Mouse (Mus musculus): Measurements from ENCODE around the gene Enpep. TPM values are rescaled to one million over a fixed set of nuclear protein-coding genes. Genes with fewer than 3 reads are reported as not detected.
A peak's percentile ranks its signal among the peaks of the same experiment; 100 is the strongest.

Enpep gene
- total and polyA plus RNA-seq, 3 experiments = 0.10 TPM; not detected in 2

- Histone ChIP-seq H3K27ac (ENCODE audit: insufficient read depth, low read depth) (no peak overlapping the region), H3K79me2 (replicated peaks; ENCODE audit: control insufficient read depth, extremely low read depth, insufficient read depth, poor library complexity, severe bottlenecking) (no peaks in the 10 kb centered on the region), H3K27me3 (replicated peaks) (no peaks in the 10 kb centered on the region), H3K9ac (ENCODE audit: insufficient read depth, low read depth) (no peak overlapping the region), H3K4me2 (ENCODE audit: insufficient read depth, low read depth, poor library complexity, severe bottlenecking) (no peak overlapping the region), H3K9me3 (replicated peaks; ENCODE audit: low read length) (peaks cover 2% of the 10 kb centered on the region), H3K36me3 (replicated peaks in 1 of 2; ENCODE audit: control insufficient read depth in 1 of 2, insufficient read depth in 1 of 2, low read length in 1 of 2) (no peaks in the 10 kb centered on the region), H3K4me3 (replicated peaks in 1 of 3; ENCODE audit: low read depth in 2 of 3, low read length in 2 of 3, poor library complexity in 1 of 3) (no peak overlapping the region), H3K4me1 (ENCODE audit: control insufficient read depth in 1 of 2, insufficient read depth in 2 of 2) (peaks cover 0 to 3% of the 10 kb centered on the region in 2 experiments; a peak in 1 of 4 replicates)
- DNase-seq (ENCODE audit: extremely low read depth) = no peak
- in situ Hi-C loops (cut with MboI; ENCODE audit: low pct_ligation_motif_present, low pct_unique_long_range_greater_than_20kb, low sequenced_read_pairs) = no loop called here
- dilution Hi-C loops (cut with MboI; ENCODE audit: extremely low pct_ligation_motif_present, extremely low pct_unique_long_range_greater_than_20kb, low sequenced_read_pairs) = no loop called here
- TF ChIP-seq NRF1 (IDR thresholded peaks at IDR 0.05; ENCODE audit: low read depth, low read length) (no peak), RCOR1 (conservative IDR thresholded peaks at IDR 0.05; ENCODE audit: low read depth, low read length) (no peak), CHD1 (IDR thresholded peaks at IDR 0.05; ENCODE audit: low read depth, low read length) (no peak), ZC3H11A (IDR thresholded peaks at IDR 0.05; ENCODE audit: low read depth, low read length) (no peak), EP300 (IDR thresholded peaks at IDR 0.05; ENCODE audit: low read length) (no peak)
These were observed 59.2 kb downstream of the Enpep start for GRCm38 (mm10) chr3:129273156-129273831.

DNA sequence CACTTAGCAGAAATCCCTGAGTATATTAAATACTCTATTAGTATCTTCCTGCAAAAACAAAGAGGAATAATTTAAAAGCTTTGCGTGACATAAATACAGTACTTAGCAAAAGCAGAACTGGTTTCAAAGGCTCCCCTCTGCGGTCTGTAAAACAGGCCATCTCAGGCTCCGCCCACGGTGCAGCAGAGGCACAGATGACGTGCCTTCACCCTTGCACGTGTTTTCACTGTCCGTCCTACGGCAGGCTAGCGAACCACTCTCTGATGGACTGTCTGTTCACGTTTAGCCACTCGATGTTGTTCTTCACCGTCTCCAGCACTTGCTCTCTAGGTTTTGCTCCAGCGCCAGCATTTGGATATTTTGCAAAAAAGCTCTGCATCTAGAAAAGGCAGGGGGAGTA, 62.5 kb downstream of the Enpep start:
- Histone ChIP-seq H3K4me3 (replicated peaks in 1 of 3; ENCODE audit: low read depth in 2 of 3, low read length in 2 of 3, poor library complexity in 1 of 3) (no peak overlapping the region), H3K4me2 (ENCODE audit: insufficient read depth, low read depth, poor library complexity, severe bottlenecking) (0 out of 2 replicates have a peak overlapping the region, but pooled peaks have one; percentile 36), H3K9ac (ENCODE audit: insufficient read depth, low read depth) (no peak overlapping the region), H3K27ac (ENCODE audit: insufficient read depth, low read depth) (no peak overlapping the region), H3K79me2 (replicated peaks; ENCODE audit: control insufficient read depth, extremely low read depth, insufficient read depth, poor library complexity, severe bottlenecking) (no peaks in the 10 kb centered on the region), H3K27me3 (replicated peaks) (no peaks in the 10 kb centered on the region), H3K36me3 (replicated peaks in 1 of 2; ENCODE audit: control insufficient read depth in 1 of 2, insufficient read depth in 1 of 2, low read length in 1 of 2) (no peaks in the 10 kb centered on the region), H3K4me1 (ENCODE audit: control insufficient read depth in 1 of 2, insufficient read depth in 2 of 2) (peaks cover 0 to 3% of the 10 kb centered on the region in 2 experiments; a peak in 1 of 4 replicates), H3K9me3 (replicated peaks; ENCODE audit: low read length) (peaks cover 4% of the 10 kb centered on the region)
- in situ Hi-C loops (cut with MboI; ENCODE audit: low pct_ligation_motif_present, low pct_unique_long_range_greater_than_20kb, low sequenced_read_pairs) (no loop called here), dilution Hi-C loops (cut with MboI; ENCODE audit: extremely low pct_ligation_motif_present, extremely low pct_unique_long_range_greater_than_20kb, low sequenced_read_pairs) (no loop called here)
- TF ChIP-seq MAX (IDR thresholded peaks at IDR 0.05; ENCODE audit: low read length) = peak; percentile 35; the same call in 1 of the 2 replicates
- TF ChIP-seq E2F4 (IDR thresholded peaks at IDR 0.05; ENCODE audit: insufficient replicate concordance, low read depth, low read length) = no peak
- TF ChIP-seq BHLHE40 (IDR thresholded peaks at IDR 0.05; ENCODE audit: low read depth, low read length) = peak; percentile 80
- peak; percentile 52 for DNase-seq (ENCODE audit: extremely low read depth)

- Histone ChIP-seq H3K9me3 (replicated peaks; ENCODE audit: low read length) (peaks cover 4% of the 10 kb centered on the region), H3K27ac (ENCODE audit: insufficient read depth, low read depth) (no peak overlapping the region), H3K4me3 (replicated peaks in 1 of 3; ENCODE audit: low read depth in 2 of 3, low read length in 2 of 3, poor library complexity in 1 of 3) (no peak overlapping the region), H3K4me2 (ENCODE audit: insufficient read depth, low read depth, poor library complexity, severe bottlenecking) (no peak overlapping the region), H3K27me3 (replicated peaks) (no peaks in the 10 kb centered on the region), H3K9ac (ENCODE audit: insufficient read depth, low read depth) (no peak overlapping the region), H3K4me1 (ENCODE audit: control insufficient read depth in 1 of 2, insufficient read depth in 2 of 2) (peaks cover 0 to 3% of the 10 kb centered on the region in 2 experiments; a peak in 1 of 4 replicates), H3K36me3 (replicated peaks in 1 of 2; ENCODE audit: control insufficient read depth in 1 of 2, insufficient read depth in 1 of 2, low read length in 1 of 2) (no peaks in the 10 kb centered on the region), H3K79me2 (replicated peaks; ENCODE audit: control insufficient read depth, extremely low read depth, insufficient read depth, poor library complexity, severe bottlenecking) (no peaks in the 10 kb centered on the region)
- no peak for DNase-seq (ENCODE audit: extremely low read depth)
- in situ Hi-C loops (cut with MboI; ENCODE audit: low pct_ligation_motif_present, low pct_unique_long_range_greater_than_20kb, low sequenced_read_pairs) (no loop called here), dilution Hi-C loops (cut with MboI; ENCODE audit: extremely low pct_ligation_motif_present, extremely low pct_unique_long_range_greater_than_20kb, low sequenced_read_pairs) (no loop called here)
- TF ChIP-seq NELFE (IDR thresholded peaks at IDR 0.05; ENCODE audit: low read depth, low read length) = no peak
- no peak for TF ChIP-seq MAZ (IDR thresholded peaks at IDR 0.05; ENCODE audit: low read depth, low read length)
- TF ChIP-seq EP300 (IDR thresholded peaks at IDR 0.05; ENCODE audit: low read length) = no peak
- TF ChIP-seq CHD2 (IDR thresholded peaks at IDR 0.05; ENCODE audit: low read length) = no peak
- no peak for TF ChIP-seq POLR2AphosphoS2 (IDR thresholded peaks at IDR 0.05; ENCODE audit: low read depth, low read length)
- TF ChIP-seq ZKSCAN1 (IDR thresholded peaks at IDR 0.05; ENCODE audit: borderline replicate concordance, low read depth, low read length) = no peak
- no peak for TF ChIP-seq ZNF384 (IDR thresholded peaks at IDR 0.05; ENCODE audit: low read depth, low read length)
- no peak for TF ChIP-seq USF1 (IDR thresholded peaks at IDR 0.05; ENCODE audit: low read depth, low read length)
- TF ChIP-seq SIN3A (IDR thresholded peaks at IDR 0.05; ENCODE audit: low read length) = no peak
- TF ChIP-seq ZMIZ1 (IDR thresholded peaks at IDR 0.05; ENCODE audit: low read depth, low read length) = no peak
These were observed 63.4 kb downstream of the Enpep start for GRCm38 (mm10) chr3:129268886-129269683.
